Mouse (Mus musculus): ENCODE results near the gene Mpv17l2. TPM values are rescaled to one million over a fixed set of nuclear protein-coding genes. Genes with fewer than 3 reads are reported as not detected.
A peak's percentile ranks its signal among the peaks of the same experiment; 100 is the strongest.

The Mpv17l2 gene
- polyA plus RNA-seq, 1 experiment: 73.0 TPM

GRCm38 (mm10) chr8:70753151-70753550 is 7.6 kb downstream of the Mpv17l2 start:
- H3K27me3 ChIP-seq (ENCODE audit: control insufficient read depth, insufficient read depth, insufficient read length): no peaks in the 10 kb centered on the region
- no peaks in the 10 kb centered on the region for H3K79me2 ChIP-seq (ENCODE audit: control insufficient read depth, insufficient read depth)
- H3K4me3 ChIP-seq: peak overlapping the region; percentile 6
- peak overlapping the region; percentile 87 for H3K4me2 ChIP-seq (ENCODE audit: low read depth)
- H3ac ChIP-seq (ENCODE audit: control insufficient read depth, insufficient read length): no peak overlapping the region
- peak in 1 of 3 experiments; percentile 41 for TF ChIP-seq MYOD1 (IDR thresholded peaks at IDR 0.05; ENCODE audit: control insufficient read depth in 1 of 3, insufficient read length in 2 of 3, low read depth in 2 of 3)
- no peak for TF ChIP-seq MAX (IDR thresholded peaks at IDR 0.05; ENCODE audit: low read depth)
- peak; percentile 40 for TF ChIP-seq POLR2A (IDR thresholded peaks at IDR 0.05; ENCODE audit: insufficient read length, low read depth)
- peak in 1 of 3 experiments; percentile 49 for TF ChIP-seq MYOG (IDR thresholded peaks at IDR 0.05; ENCODE audit: control insufficient read depth in 1 of 3, insufficient read depth in 1 of 3, insufficient read length in 2 of 3, low read depth in 2 of 3)
- peak; percentile 19 for TF ChIP-seq POLR2AphosphoS2 (IDR thresholded peaks at IDR 0.05; ENCODE audit: insufficient read length, low read depth)
- no peak for TF ChIP-seq USF1 (IDR thresholded peaks at IDR 0.05; ENCODE audit: low read depth)
- no peaks in the 10 kb centered on the region for H3K36me3 ChIP-seq (ENCODE audit: control insufficient read depth, insufficient read depth)

GRCm38 (mm10) chr8:70752000-70752764 is 8.6 kb downstream of the Mpv17l2 start:
- Histone ChIP-seq H3K36me3 (ENCODE audit: control insufficient read depth, insufficient read depth) (no peaks in the 10 kb centered on the region), H3ac (ENCODE audit: control insufficient read depth, insufficient read length) (no peak overlapping the region), H3K4me2 (ENCODE audit: low read depth) (peak overlapping the region; percentile 87), H3K79me2 (ENCODE audit: control insufficient read depth, insufficient read depth) (no peaks in the 10 kb centered on the region), H3K4me3 (peak overlapping the region; percentile 6), H3K27me3 (ENCODE audit: control insufficient read depth, insufficient read depth, insufficient read length) (peaks cover 6% of the 10 kb centered on the region)
- TF ChIP-seq TCF12 (IDR thresholded peaks at IDR 0.05; ENCODE audit: insufficient read depth, poor library complexity, severe bottlenecking): no peak
- no peak for TF ChIP-seq TCF3 (IDR thresholded peaks at IDR 0.05; ENCODE audit: insufficient read length, low read depth)
- TF ChIP-seq MAX (IDR thresholded peaks at IDR 0.05; ENCODE audit: low read depth): no peak

DNA sequence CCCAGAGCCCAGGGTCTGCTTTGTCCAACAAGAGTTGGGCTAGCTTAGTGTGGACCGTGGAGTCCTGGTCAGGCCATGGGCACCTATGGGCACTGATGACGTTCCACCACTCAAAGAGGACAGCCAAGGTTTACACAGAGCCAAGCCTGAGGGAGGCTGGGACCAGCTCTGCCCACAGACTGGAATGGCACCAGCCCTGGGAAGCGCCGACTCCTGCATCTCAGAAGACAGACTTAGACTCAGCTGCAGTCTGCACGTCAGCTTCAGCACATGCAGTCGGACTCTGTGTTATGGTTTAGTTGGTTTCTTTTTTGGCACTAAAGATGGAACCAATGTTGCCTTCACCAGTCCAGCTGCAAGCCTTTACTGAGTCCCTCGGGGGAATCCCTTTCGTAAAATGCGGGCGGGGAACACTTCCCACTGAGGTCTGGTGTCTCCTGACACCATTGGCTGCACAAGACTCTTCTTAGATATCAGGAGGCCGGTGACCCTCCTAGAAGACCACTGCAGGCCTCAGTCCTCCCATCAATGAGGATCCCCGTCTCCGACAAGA is 10.5 kb downstream of the Mpv17l2 start:
- no peak overlapping the region for H3ac ChIP-seq (ENCODE audit: control insufficient read depth, insufficient read length)
- H3K27me3 ChIP-seq (ENCODE audit: control insufficient read depth, insufficient read depth, insufficient read length): peaks cover 20% of the 10 kb centered on the region
- H3K4me3 ChIP-seq: no peak overlapping the region
- TF ChIP-seq POLR2A (IDR thresholded peaks at IDR 0.05; ENCODE audit: insufficient read length, low read depth) (no peak), USF1 (IDR thresholded peaks at IDR 0.05; ENCODE audit: low read depth) (no peak), CEBPB (IDR thresholded peaks at IDR 0.05; ENCODE audit: insufficient read depth, poor library complexity, severe bottlenecking) (no peak), MYOD1 (IDR thresholded peaks at IDR 0.05; ENCODE audit: control insufficient read depth in 1 of 3, insufficient read length in 2 of 3, low read depth in 2 of 3) (no peak), E2F4 (IDR thresholded peaks at IDR 0.05; ENCODE audit: insufficient read depth) (no peak), SRF (IDR thresholded peaks at IDR 0.05; ENCODE audit: control insufficient read depth, insufficient read length, low read depth) (no peak), TCF3 (IDR thresholded peaks at IDR 0.05; ENCODE audit: insufficient read length, low read depth) (no peak), MYOG (IDR thresholded peaks at IDR 0.05; ENCODE audit: control insufficient read depth in 1 of 3, insufficient read depth in 1 of 3, insufficient read length in 2 of 3, low read depth in 2 of 3) (no peak), REST (IDR thresholded peaks at IDR 0.05; ENCODE audit: insufficient read depth, insufficient read length) (no peak), MAX (IDR thresholded peaks at IDR 0.05; ENCODE audit: low read depth) (no peak), POLR2AphosphoS2 (IDR thresholded peaks at IDR 0.05; ENCODE audit: insufficient read length, low read depth) (no peak), TCF12 (IDR thresholded peaks at IDR 0.05; ENCODE audit: insufficient read depth, poor library complexity, severe bottlenecking) (no peak)
- H3K4me2 ChIP-seq (ENCODE audit: low read depth): no peak overlapping the region
- no peaks in the 10 kb centered on the region for H3K79me2 ChIP-seq (ENCODE audit: control insufficient read depth, insufficient read depth)
- H3K36me3 ChIP-seq (ENCODE audit: control insufficient read depth, insufficient read depth): no peaks in the 10 kb centered on the region

DNA sequence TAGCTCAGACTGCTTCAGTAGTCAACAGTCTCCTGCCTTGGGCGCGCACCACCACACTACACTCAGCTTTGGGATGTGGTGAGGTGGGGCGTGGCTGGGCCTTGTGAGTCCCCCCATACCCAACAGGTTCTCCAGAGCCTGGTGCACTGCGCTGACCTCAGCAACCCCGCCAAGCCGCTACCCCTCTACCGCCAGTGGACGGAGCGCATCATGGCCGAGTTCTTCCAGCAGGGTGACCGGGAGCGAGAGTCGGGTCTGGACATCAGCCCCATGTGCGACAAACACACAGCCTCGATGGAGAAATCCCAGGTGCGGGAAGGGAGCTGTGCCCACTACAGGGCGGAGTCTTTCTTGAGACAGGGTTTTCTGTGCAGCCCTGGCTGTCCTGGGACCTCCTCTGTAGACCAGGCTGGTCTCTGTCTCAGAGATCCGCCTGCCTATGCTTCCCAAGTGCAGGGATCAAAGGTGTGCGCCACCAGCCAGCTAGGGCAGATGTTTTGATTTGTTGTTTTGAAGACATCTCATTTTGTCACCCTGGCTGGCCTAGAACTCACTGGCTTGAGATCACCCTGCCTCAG is 11.6 kb downstream of the Mpv17l2 start:
- Histone ChIP-seq H3K79me2 (ENCODE audit: control insufficient read depth, insufficient read depth) (no peaks in the 10 kb centered on the region), H3K27me3 (ENCODE audit: control insufficient read depth, insufficient read depth, insufficient read length) (peaks cover 23% of the 10 kb centered on the region), H3K4me3 (no peak overlapping the region), H3K4me2 (ENCODE audit: low read depth) (no peak overlapping the region), H3ac (ENCODE audit: control insufficient read depth, insufficient read length) (no peak overlapping the region), H3K36me3 (ENCODE audit: control insufficient read depth, insufficient read depth) (no peaks in the 10 kb centered on the region)
- TF ChIP-seq POLR2A (IDR thresholded peaks at IDR 0.05; ENCODE audit: insufficient read length, low read depth): no peak
- TF ChIP-seq REST (IDR thresholded peaks at IDR 0.05; ENCODE audit: insufficient read depth, insufficient read length): no peak
- no peak for TF ChIP-seq E2F4 (IDR thresholded peaks at IDR 0.05; ENCODE audit: insufficient read depth)
- no peak for TF ChIP-seq SRF (IDR thresholded peaks at IDR 0.05; ENCODE audit: control insufficient read depth, insufficient read length, low read depth)
- no peak for TF ChIP-seq MYOG (IDR thresholded peaks at IDR 0.05; ENCODE audit: control insufficient read depth in 1 of 3, insufficient read depth in 1 of 3, insufficient read length in 2 of 3, low read depth in 2 of 3)
- TF ChIP-seq CEBPB (IDR thresholded peaks at IDR 0.05; ENCODE audit: insufficient read depth, poor library complexity, severe bottlenecking): no peak
- no peak for TF ChIP-seq POLR2AphosphoS2 (IDR thresholded peaks at IDR 0.05; ENCODE audit: insufficient read length, low read depth)
- TF ChIP-seq TCF3 (IDR thresholded peaks at IDR 0.05; ENCODE audit: insufficient read length, low read depth): no peak
- no peak for TF ChIP-seq TCF12 (IDR thresholded peaks at IDR 0.05; ENCODE audit: insufficient read depth, poor library complexity, severe bottlenecking)
- no peak for TF ChIP-seq MYOD1 (IDR thresholded peaks at IDR 0.05; ENCODE audit: control insufficient read depth in 1 of 3, insufficient read length in 2 of 3, low read depth in 2 of 3)
- TF ChIP-seq MAX (IDR thresholded peaks at IDR 0.05; ENCODE audit: low read depth): no peak
- no peak for TF ChIP-seq USF1 (IDR thresholded peaks at IDR 0.05; ENCODE audit: low read depth)

All from myocyte (in vitro differentiated cells).